Mouse (Mus musculus) cerebellum, adult 2 months (tissue): ENCODE measurements at regions not wholly inside any gene's neighbourhood (a gene's known extent, or its start where the extent isn't known, plus 50 kb on each side); places are given as distances from the start of the nearest gene placed in this dataset.
"Not testable (repeated sequence)": the region's sequence is repeated elsewhere in the genome, so short reads cannot be mapped to it uniquely, and the experiment has no call there.

Experiments used
- DNase-seq, 2 experiments: peaks; one replicate each; pipeline ENCODE4 v3.0.0; 2021
- H3K27ac ChIP-seq: fragments of 200-500 bp; 2 replicates; pipeline ENCODE4 v1.5.1; 2012; ENCODE audit warnings: low read length, control low read depth, inconsistent platforms; ENCODE audit not compliant: insufficient read depth
- H3K27me3 ChIP-seq: fragments of 200-500 bp; 2 replicates; pipeline ENCODE4 v1.6.1; 2012; ENCODE audit warnings: inconsistent platforms, mild to moderate bottlenecking, low read length, moderate library complexity; ENCODE audit not compliant: control insufficient read depth, insufficient read depth
- H3K4me1 ChIP-seq: fragments of 200-500 bp; 2 replicates; pipeline ENCODE4 v1.6.1; 2011; ENCODE audit warnings: low read length; ENCODE audit not compliant: control insufficient read depth, insufficient read depth
- H3K4me3 ChIP-seq: fragments of 200-500 bp; replicated peaks from 2 replicates; pipeline ENCODE3; 2011; ENCODE audit warnings: mild to moderate bottlenecking, low read depth, low read length, control low read depth; ENCODE audit not compliant: insufficient read depth
- CTCF ChIP-seq: fragments of 200-500 bp; IDR thresholded peaks from 2 replicates; pipeline ENCODE4 v1.5.1; 2011; ENCODE audit warnings: low read depth, mild to moderate bottlenecking, control low read depth, low read length, moderate library complexity, borderline replicate concordance; ENCODE audit not compliant: insufficient read depth
- POLR2A ChIP-seq: fragments of 200-500 bp; IDR thresholded peaks from 2 replicates; pipeline ENCODE4 v1.6.1; 2011; ENCODE audit warnings: low read length, control low read depth, borderline replicate concordance; ENCODE audit not compliant: insufficient read depth
- WGBS: fragments of 180-500 bp; shearing (Covaris S2); methylation state at CpG from one replicate; pipeline ENCODE4 v1.1.7; 2018; 5-methylcytosine and 5-hydroxymethylcytosine counted together

DNA sequence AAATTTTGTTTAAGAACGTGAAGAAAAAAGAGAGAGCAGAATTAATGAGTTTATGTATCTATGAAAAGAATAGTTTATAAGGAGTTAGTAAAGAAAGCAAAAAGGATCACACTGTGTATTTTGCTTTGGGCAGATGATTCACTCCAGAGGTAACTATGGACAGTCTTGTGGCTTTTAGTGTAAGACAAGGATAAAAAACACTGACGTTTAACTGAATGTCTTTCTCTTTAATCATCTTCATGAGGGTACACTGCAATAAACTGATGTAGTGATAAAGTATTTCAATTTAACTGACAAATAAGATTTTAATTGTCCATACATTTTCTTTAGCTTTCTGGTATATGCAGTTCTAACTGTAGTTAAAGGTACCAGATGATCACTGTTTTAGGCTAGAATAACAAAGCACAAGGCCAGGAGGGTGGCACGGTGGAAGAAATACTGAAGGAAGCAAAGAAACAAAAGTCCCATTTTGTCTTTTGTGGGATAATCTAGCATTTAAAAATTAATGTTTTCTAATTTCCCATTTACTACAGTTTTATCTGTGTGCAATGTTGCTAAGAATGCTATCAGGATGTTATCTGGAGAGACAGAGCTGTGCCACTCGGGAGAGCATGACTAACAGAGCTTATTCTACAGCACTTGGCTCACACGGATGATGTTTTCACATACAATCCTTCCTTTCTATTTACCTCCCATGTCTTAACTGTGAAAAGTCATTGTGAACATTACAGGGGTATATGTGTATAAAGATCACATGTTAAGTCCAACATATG, 232.4 kb upstream of the Tusc1 start:
- Histone ChIP-seq H3K4me1 (no peaks in the 10 kb centered on the region), H3K4me3 (no peak overlapping the region), H3K27me3 (no peaks in the 10 kb centered on the region), H3K27ac (no peak overlapping the region)
- DNase-seq, result no peak
- WGBS, result 79% methylated on average over 5 of the region's 5 CpGs
- TF ChIP-seq POLR2A (no peak), CTCF (no peak)

GRCm38 (mm10) chr4:93555787-93556760, 220.8 kb upstream of the Tusc1 start:
- DNase-seq, result no peak
- no peaks in the 10 kb centered on the region for H3K4me1 ChIP-seq
- no peak overlapping the region for H3K4me3 ChIP-seq
- 79% methylated on average over 5 of the region's 5 CpGs for WGBS
- H3K27ac ChIP-seq, result no peak overlapping the region
- TF ChIP-seq POLR2A (no peak), CTCF (no peak)
- H3K27me3 ChIP-seq, result no peaks in the 10 kb centered on the region

DNA sequence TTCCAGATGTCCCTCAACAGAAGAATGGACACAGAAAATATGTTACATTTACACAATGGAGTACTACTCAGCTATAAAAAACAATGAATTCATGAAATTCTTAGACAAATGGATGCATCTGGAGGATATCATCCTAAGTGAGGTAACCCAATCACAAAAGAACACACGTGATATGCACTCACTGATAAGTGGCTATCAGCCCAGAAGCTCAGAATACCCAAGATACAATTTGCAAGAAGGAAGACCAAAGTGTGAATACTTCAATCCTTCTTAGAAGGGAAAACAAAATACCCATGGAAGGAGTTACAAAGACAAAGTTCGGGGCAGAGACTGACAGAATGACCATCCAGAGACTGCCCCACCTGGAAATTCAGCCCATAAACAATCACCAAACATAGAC, 219.9 kb upstream of the Tusc1 start:
- not testable (repeated sequence) for H3K27ac ChIP-seq, H3K4me3 ChIP-seq, H3K27me3 ChIP-seq, H3K4me1 ChIP-seq, DNase-seq
- WGBS, result 89% methylated on average over 2 of the region's 2 CpGs

GRCm38 (mm10) chr4:93552489-93553160, 217.3 kb upstream of the Tusc1 start:
- DNase-seq, result no peak
- TF ChIP-seq POLR2A (no peak), CTCF (no peak)
- Histone ChIP-seq H3K27ac (no peak overlapping the region), H3K4me1 (no peaks in the 10 kb centered on the region), H3K4me3 (no peak overlapping the region), H3K27me3 (no peaks in the 10 kb centered on the region)
- WGBS, result 66% methylated on average over 4 of the region's 4 CpGs

DNA sequence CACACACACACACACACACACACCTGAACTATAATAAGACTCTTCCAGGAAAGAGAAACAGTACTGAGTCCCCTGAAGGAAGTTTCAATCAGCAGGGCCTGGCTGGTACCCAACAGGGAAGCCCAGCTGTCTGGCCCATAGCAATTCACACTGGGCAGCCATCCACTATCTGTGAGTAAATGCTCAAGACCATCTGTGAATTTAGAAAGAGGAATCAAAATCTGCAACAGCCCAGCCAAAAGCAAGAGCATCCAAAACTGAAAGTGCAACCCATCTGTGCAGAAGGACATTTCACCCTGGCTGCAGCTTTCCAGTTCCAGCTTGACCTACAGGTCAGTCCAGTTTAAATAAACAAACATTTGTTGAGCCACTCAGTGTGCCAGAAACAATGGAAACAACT, 215.8 kb upstream of the Tusc1 start:
- H3K4me1 ChIP-seq, result no peaks in the 10 kb centered on the region
- peak; percentile 58 to 78 for DNase-seq

GRCm38 (mm10) chr4:93540588-93540987, 205.3 kb upstream of the Tusc1 start:
- Histone ChIP-seq H3K4me3 (no peak overlapping the region), H3K27ac (no peak overlapping the region), H3K4me1 (no peaks in the 10 kb centered on the region; the same call in 1 of the 2 replicates), H3K27me3 (no peaks in the 10 kb centered on the region)
- DNase-seq, result no peak
- TF ChIP-seq POLR2A, result no peak
- WGBS, result 68% methylated on average over 4 of the region's 4 CpGs

More for the DNA sequence above, 215.8 kb upstream of the Tusc1 start:
- H3K27me3 ChIP-seq, result no peaks in the 10 kb centered on the region
- H3K4me3 ChIP-seq, result no peak overlapping the region
- TF ChIP-seq POLR2A (no peak), CTCF (no peak)
- no peak overlapping the region for H3K27ac ChIP-seq

- Histone ChIP-seq H3K4me1 (no peaks in the 10 kb centered on the region), H3K27me3 (no peaks in the 10 kb centered on the region), H3K4me3 (no peak overlapping the region), H3K27ac (no peak overlapping the region)
- TF ChIP-seq CTCF (no peak), POLR2A (no peak)
- WGBS, result 89% methylated on average over 2 of the region's 2 CpGs
- no peak for DNase-seq
Observed at GRCm38 (mm10) chr4:93527382-93527781, 192.1 kb upstream of the Tusc1 start.
